Mouse (Mus musculus) CD8-positive naive resting alpha-beta T cell, adult 2 months (primary cell): ENCODE measurements at regions not wholly inside any gene's neighbourhood (a gene's known extent, or its start where the extent isn't known, plus 50 kb on each side); places are given as distances from the start of the nearest gene placed in this dataset.

ENCODE experiments used
- DNase-seq, 2 experiments: peaks; one replicate each; pipeline ENCODE4 v3.0.0; 2022; ENCODE audit warnings: low read depth in 2 of 2, low spot score in 2 of 2

GRCm38 (mm10) chr15:62644744-62645143 is 1200.2 kb downstream of the Gsdmc2 start:
- DNase-seq = no peak

GRCm38 (mm10) chr15:62644296-62644695 is 1200.7 kb downstream of the Gsdmc2 start:
- DNase-seq = no peak

DNA sequence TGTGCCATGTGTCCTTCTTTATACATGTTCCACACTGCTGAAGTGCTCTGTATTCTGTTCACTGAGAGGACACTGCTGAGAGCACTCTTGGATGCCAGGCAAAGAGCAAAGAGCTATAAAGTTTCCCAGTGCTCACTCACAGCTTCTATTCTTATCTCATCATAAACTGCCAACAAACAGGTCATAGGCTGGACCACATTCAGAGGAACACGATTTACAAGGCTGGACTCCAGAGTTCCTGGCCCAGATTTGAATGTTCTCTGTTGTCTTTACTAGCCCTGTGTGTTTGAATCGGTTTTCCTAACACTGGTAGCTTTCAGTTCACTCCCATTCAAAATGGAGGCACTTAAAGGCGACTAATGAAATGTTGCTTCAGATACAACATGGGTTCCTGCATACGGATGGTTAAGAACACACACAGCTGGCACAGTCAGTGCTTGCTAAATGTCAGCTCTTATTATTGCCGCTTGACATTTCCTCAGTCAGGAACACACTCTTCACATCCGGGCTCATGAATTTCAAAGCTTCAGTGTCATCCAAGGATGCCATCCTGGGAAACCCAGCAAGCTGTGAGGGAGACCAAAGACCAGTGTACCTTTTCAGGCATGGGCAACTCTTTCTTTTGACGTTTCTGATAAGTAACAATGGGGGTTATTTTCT is 1203.8 kb downstream of the Gsdmc2 start:
- no peak for DNase-seq

DNA sequence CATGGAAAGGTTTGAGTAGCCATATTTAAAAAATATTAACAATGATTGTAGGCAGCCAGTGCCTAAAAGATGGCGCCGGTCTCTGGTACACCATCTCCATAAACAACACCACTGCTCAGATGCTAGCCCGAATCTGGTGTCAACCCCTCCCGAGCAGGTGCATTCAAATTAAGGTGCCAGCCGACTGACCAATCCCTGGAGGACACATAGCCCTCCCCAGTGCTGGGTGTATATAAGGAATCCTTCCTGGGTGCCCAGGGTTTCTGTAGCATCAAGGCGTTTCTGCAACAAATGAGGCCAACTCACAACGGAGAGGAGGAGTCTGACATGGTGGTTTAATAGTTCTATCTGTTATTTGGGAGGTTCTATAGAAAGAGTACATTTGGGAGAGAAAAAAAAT is 1219.6 kb downstream of the Gsdmc2 start:
- DNase-seq = no peak

- DNase-seq = no peak
These were observed 1228.9 kb downstream of the Gsdmc2 start for GRCm38 (mm10) chr15:62616042-62616441.

GRCm38 (mm10) chr15:62596735-62597134 is 1248.2 kb downstream of the Gsdmc2 start:
- no peak for DNase-seq

GRCm38 (mm10) chr15:62588580-62588979 is 1256.4 kb downstream of the Gsdmc2 start:
- no peak for DNase-seq

GRCm38 (mm10) chr15:62578788-62579187 is 1266.2 kb downstream of the Gsdmc2 start:
- DNase-seq = no peak

GRCm38 (mm10) chr15:62575791-62576190 is 1269.2 kb downstream of the Gsdmc2 start:
- DNase-seq = no peak

DNA sequence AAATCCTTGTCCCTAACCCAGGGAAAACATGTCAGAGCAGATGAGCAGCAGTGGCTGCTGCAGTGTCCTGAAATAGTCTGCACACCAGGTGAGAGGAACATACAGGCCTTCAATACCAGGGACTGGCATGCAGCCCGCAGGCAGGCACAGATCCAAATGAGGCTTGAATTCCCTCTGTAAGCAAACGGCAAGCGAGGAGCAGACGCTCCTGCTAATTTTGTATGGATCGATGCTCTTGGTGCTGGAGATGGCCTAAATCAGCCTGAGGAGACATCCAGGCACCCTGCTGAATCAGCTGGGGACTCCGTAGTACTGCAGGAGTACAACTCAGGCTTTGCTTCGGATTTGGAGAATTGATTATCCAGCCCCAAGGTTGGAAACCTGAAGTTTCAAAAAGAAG is 1273.2 kb downstream of the Gsdmc2 start:
- no peak for DNase-seq

- no peak for DNase-seq
These were observed 1275.9 kb downstream of the Gsdmc2 start for GRCm38 (mm10) chr15:62568788-62569713.

GRCm38 (mm10) chr15:62567431-62567830 is 1277.5 kb downstream of the Gsdmc2 start:
- DNase-seq = no peak

GRCm38 (mm10) chr15:62566106-62566511 is 1278.9 kb downstream of the Gsdmc2 start:
- DNase-seq = no peak

DNA sequence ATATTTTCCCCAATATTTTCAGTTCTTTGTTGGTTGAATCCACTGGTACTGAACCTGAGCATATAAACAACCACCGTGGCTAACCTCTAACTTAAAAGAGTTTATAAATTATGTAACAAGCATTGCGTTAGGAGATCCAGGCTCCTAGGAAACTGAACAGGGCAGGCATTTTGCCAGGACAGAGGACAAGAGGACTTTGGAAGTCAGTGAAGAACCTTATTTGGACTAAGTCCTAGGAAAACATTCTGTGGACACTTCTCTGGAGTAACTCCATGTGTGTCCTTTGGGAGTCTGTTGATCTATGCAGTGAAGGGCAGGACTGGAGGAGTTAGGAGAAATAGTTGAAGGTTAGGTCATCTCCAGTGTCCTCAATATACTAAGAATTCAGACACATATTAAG is 1311.7 kb downstream of the Gsdmc2 start:
- no peak for DNase-seq

DNA sequence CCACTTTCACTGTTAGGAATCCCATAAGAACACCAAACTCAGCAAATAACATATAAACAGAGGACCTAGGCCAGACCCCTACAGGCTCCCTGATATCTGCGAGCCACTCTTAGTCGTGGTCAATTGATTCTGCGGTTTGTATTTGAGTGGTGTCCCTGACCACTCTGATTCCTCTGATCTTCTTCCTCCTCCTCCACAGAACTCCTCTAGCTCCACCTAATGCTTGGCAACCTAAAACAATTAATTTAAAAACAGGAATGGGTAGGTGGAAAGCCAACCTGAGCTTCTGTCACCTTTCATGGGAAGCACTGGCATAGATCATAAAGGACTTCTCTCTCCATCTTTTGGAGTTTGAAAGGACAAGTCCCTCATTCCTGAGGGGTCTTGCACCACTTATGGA is 1316.0 kb downstream of the Gsdmc2 start:
- no peak for DNase-seq

GRCm38 (mm10) chr15:62524628-62525027 is 1320.3 kb downstream of the Gsdmc2 start:
- DNase-seq = no peak

DNA sequence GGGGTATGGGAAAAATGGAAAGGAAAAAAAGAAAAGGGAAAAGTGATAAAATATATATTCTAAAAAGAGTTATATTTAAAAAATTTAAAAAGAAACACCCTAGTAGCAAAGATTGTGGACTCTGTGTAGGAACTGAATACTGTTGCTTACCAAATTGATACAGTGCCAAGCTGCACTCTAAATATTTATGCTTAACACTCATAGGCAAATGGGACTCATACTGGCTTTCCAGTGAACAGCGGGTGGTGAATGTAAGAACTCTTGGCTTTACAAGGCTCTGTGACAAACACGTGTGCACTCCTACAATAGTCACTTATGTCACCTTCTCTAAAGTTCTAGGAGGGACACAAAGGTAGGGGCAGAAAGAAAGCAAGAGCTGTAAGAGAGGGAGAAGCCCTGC is 1320.8 kb downstream of the Gsdmc2 start:
- DNase-seq = no peak

DNA sequence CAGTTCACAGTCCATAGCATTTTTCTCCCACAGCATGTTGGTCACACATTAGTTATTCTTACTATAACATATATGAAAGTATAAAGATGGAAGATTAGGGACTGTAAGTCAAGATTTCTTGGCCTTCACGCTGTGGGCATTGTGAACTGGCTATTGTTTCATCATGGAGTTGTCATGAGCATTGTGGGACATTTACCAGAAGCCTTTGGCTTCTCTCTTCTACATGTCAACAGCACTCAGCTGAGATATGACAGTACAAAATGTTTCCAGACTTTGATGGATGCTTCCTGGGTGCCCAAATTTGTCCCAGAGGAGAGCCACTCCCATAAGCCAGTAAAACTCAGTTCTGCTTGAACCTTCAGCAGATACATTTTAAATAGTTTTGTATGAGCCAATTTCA is 1331.5 kb downstream of the Gsdmc2 start:
- DNase-seq = no peak

GRCm38 (mm10) chr15:62511461-62511860 is 1333.5 kb downstream of the Gsdmc2 start:
- no peak for DNase-seq

GRCm38 (mm10) chr15:62503866-62504265 is 1341.1 kb downstream of the Gsdmc2 start:
- DNase-seq = no peak

DNA sequence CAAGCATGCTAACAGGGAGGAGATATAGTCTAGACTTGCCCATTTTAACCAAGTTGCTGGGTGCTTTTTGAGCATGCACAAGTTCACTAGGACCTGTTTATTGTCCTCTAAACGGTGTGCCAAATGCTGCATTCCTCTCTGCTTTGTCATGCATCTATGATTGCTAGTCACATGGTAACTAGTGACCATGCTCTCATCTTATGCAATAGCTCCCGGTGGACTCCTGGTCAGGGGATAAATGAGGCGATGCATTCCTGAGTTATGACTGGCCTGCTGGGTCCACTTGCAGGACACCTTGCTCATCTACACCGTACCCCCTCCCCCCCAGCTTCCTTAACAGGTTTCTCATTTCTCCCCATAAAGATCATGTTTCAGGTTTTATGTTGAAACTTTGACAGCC is 1344.0 kb downstream of the Gsdmc2 start:
- no peak for DNase-seq

- DNase-seq = no peak
These were observed 1344.5 kb downstream of the Gsdmc2 start for GRCm38 (mm10) chr15:62500522-62500921.
